Mouse (Mus musculus) heart, embryonic 12.5 days (tissue): ENCODE measurements around the gene Acbd5. TPM values are rescaled to one million over a fixed set of nuclear protein-coding genes. Genes with fewer than 3 reads are reported as not detected.
A peak's percentile ranks its signal among the peaks of the same experiment; 100 is the strongest.
"Not testable (repeated sequence)": the region's sequence is repeated elsewhere in the genome, so short reads cannot be mapped to it uniquely, and the experiment has no call there.

Experiments
- ATAC-seq: fragments of 200-750 bp; cut with Nextera tagmentation; 2 replicates; pipeline ENCODE4 v1.8.0; 2017; ENCODE audit warnings: moderate TSS enrichment, moderate library complexity; ENCODE audit not compliant: insufficient number of reproducible peaks, low FRiP score
- H3K27ac ChIP-seq: fragments of 300-500 bp; sonication (generic); 2 replicates; pipeline ENCODE4 v1.5.1; 2016; ENCODE audit warnings: mild to moderate bottlenecking, moderate library complexity; ENCODE audit not compliant: poor library complexity, severe bottlenecking
- H3K27me3 ChIP-seq: fragments of 300-500 bp; sonication (generic); replicated peaks from 2 replicates; pipeline ENCODE4 v1.6.1; 2016; ENCODE audit warnings: mild to moderate bottlenecking, moderate library complexity
- H3K36me3 ChIP-seq: fragments of 300-500 bp; sonication (generic); 2 replicates; pipeline ENCODE4 v1.6.1; 2016; ENCODE audit warnings: mild to moderate bottlenecking, moderate library complexity
- H3K4me1 ChIP-seq: fragments of 300-500 bp; sonication (generic); replicated peaks from 2 replicates; pipeline ENCODE4 v1.6.1; 2016; ENCODE audit warnings: mild to moderate bottlenecking
- H3K4me2 ChIP-seq: fragments of 300-500 bp; sonication (generic); 2 replicates; pipeline ENCODE4 v1.6.1; 2016; ENCODE audit warnings: mild to moderate bottlenecking, moderate library complexity
- H3K4me3 ChIP-seq: fragments of 300-500 bp; sonication (generic); 2 replicates; pipeline ENCODE4 v1.5.1; 2016; ENCODE audit warnings: mild to moderate bottlenecking
- H3K9ac ChIP-seq: fragments of 300-500 bp; sonication (generic); 2 replicates; pipeline ENCODE4 v1.6.1; 2016; ENCODE audit warnings: mild to moderate bottlenecking, moderate library complexity
- H3K9me3 ChIP-seq: fragments of 300-500 bp; sonication (generic); replicated peaks from 2 replicates; pipeline ENCODE4 v1.6.1; 2016; ENCODE audit warnings: mild to moderate bottlenecking, moderate library complexity
- WGBS: fragments of 180-500 bp; shearing (Covaris S2); methylation state at CpG from one replicate; pipeline ENCODE4 v1.1.7; 2016; 5-methylcytosine and 5-hydroxymethylcytosine counted together
- polyA plus RNA-seq: library from polyadenylated mRNA; unstranded; fragments of >200 nt; fragmentation: Nextera tagmentation; extraction: Ambion mirVana; gene quantifications from 2 replicates; pipeline ENCODE4 v1.2.1, GENCODE M21; 2016

The Acbd5 gene
- polyA plus RNA-seq, 1 experiment from 2014 or later, result 33.7 TPM

DNA sequence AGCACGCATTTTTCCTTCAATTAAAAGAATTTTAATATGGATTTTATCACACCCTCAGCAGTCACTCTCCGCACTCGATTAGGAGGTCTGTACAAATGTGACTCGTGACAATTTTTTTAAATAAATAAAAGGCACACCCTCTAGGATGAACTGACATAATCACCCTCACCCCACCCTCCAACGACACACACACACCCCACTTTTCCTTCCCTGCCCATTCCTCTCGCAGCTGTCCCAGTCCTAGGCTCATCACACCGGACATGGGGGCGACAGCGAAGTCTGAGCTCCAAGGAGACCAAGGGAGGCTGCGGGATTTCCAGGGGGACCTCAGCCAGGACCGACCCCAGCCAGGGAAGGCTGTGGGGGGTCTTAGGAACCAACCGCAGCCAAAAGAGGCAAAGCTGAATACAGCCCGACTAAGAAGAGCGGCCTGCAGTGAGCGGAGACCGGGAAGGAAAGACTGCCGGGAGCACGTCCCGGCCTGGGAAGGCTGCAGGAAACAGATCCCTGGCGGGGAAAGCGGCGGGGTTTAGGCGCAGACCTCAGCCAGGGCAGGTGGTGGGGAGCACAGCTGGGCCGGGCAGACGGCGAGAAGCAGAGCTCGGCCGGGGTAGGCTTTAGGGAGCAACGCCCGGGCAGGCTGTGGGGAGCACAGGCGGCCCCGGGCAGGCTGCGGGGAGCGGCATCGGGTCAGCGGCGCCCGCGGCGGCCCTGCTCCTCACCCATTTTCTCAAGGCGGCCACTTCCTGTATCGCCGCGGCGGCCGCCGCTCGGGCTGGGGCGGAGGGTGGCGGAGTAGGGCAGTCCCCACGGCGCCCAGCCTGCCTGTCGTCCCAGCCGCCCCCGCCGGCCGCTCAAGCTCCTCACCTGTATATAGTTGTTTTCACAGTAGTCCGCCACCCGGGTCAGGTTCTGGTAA is 28.6 kb upstream of the Acbd5 start:
- Histone ChIP-seq H3K4me3 (peak overlapping the region; percentile 97), H3K4me2 (peak overlapping the region; percentile 82), H3K4me1 (peaks cover 22% of the 10 kb centered on the region; the same call in 1 of the 2 replicates), H3K9ac (peak overlapping the region; percentile 97), H3K36me3 (no peaks in the 10 kb centered on the region), H3K27me3 (no peaks in the 10 kb centered on the region), H3K27ac (peak overlapping the region; percentile 98), H3K9me3 (no peaks in the 10 kb centered on the region)
- under 1% methylated on average over 51 of the region's 59 CpGs for WGBS
- peak; percentile 85 for ATAC-seq

DNA sequence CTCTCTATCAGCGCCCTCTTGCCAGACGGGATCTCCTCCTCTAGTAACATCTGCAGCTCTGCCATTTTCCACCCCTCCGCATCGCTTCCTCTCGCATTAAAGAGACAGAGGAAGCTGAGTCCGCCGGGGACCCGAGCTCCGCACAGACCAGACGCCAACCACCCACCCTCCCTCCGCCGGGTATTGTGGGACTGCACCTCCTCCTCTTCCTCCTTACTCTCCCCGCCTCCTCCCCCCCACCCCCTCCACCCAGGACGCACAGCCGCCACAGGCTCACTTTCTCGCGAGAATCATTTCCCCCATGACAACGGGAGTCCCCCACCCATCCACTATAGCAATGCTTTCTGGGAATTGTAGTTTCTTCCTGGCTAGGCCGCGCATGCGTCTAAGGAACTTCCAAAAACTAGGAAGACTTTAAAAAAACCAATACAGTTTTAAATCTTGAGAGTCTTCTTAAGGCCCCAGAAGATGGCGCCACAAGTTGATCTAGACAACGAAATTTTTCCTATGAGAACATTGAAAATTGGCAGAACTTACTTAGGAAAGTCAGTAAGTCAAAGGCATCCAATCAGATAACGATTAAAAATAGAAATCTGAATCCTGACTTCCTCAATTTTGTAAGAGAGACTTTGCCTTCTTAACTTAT is 27.8 kb upstream of the Acbd5 start, which contains the start of gene Abi1:
TSS of gene Abi1 (minus strand) at position 241 of the 646 bp plus-strand sequence.
- 3% methylated on average over 23 of the region's 24 CpGs for WGBS
- H3K4me2 ChIP-seq, result peak within 1 kb of the TSS; percentile 82
- H3K4me1 ChIP-seq, result peaks cover 19% of the 10 kb centered on the region; the same call in 1 of the 2 replicates
- no peaks in the 10 kb centered on the region for H3K27me3 ChIP-seq
- no peaks in the 10 kb centered on the region for H3K9me3 ChIP-seq
- peak; percentile 97 for ATAC-seq
- peak within 1 kb of the TSS; percentile 97 for H3K9ac ChIP-seq
- H3K36me3 ChIP-seq, result no peaks in the 10 kb centered on the region
- peak within 1 kb of the TSS; percentile 97 for H3K4me3 ChIP-seq
- H3K27ac ChIP-seq, result peak within 1 kb of the TSS; percentile 98

- H3K27ac ChIP-seq, H3K27me3 ChIP-seq, H3K4me2 ChIP-seq, H3K4me3 ChIP-seq, H3K9ac ChIP-seq, ATAC-seq, H3K9me3 ChIP-seq, H3K36me3 ChIP-seq: not testable (repeated sequence)
- peaks cover 15% of the 10 kb centered on the region; the same call in 1 of the 2 replicates for H3K4me1 ChIP-seq
- 88% methylated on average over 7 of the region's 7 CpGs for WGBS
Observed at GRCm38 (mm10) chr2:23040690-23041089, 27.3 kb upstream of the Acbd5 start.

DNA sequence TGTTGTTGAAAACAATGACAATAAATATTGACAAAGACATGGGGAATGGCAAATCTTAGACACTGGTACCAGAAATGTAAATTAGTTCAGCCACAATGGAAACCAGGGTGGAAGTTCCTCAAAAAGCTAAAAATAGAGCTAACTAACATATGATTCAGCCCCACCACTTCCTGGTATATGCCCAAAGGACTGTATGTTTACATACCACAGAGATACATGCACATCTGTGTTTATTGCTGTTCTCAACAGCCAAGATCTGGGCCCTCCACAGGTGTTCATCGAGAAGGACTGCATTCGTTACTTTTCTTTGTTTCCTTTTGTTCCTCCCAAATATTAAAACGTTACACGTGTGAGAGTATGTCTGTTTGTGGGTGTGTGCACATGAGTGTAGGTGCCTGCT is 26.5 kb upstream of the Acbd5 start:
- Histone ChIP-seq H3K36me3 (no peaks in the 10 kb centered on the region), H3K9me3 (no peaks in the 10 kb centered on the region), H3K4me2 (no peak overlapping the region), H3K4me1 (peaks cover 13% of the 10 kb centered on the region; the same call in 1 of the 2 replicates), H3K4me3 (no peak overlapping the region), H3K9ac (no peak overlapping the region), H3K27ac (no peak overlapping the region), H3K27me3 (no peaks in the 10 kb centered on the region)
- no peak for ATAC-seq
- 83% methylated on average over 4 of the region's 4 CpGs for WGBS

- no peak for ATAC-seq
- H3K27me3 ChIP-seq, result no peaks in the 10 kb centered on the region
- 81% methylated on average over 3 of the region's 3 CpGs for WGBS
Observed at GRCm38 (mm10) chr2:23042189-23042588, 25.8 kb upstream of the Acbd5 start.

DNA sequence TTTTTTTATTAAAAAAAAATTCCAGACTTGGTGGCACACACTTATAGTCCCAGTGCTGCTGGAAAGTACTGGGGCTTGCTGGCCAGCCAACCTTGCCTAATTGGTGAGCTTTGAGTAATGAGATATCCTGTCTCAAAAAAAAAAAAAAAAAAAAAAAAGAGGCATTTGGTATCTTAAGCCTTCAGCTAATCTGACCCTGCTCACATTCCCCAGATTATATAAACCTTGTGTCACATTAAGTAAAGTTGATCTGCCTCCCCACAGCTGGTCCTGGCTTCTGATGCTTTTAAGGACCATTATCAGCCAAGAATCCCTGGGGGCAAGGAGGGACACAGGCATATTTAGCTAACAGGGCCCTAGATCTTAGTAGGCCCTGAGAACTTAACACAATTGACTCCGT is 22.3 kb upstream of the Acbd5 start:
- ATAC-seq, result no peak
- H3K4me1 ChIP-seq, result no peaks in the 10 kb centered on the region
- no peak overlapping the region for H3K4me2 ChIP-seq
- no peaks in the 10 kb centered on the region for H3K9me3 ChIP-seq
- no peaks in the 10 kb centered on the region for H3K36me3 ChIP-seq
- H3K27ac ChIP-seq, result no peak overlapping the region
- WGBS, result 49% methylated on average over 1 of the region's 1 CpGs
- H3K4me3 ChIP-seq, result no peak overlapping the region
- no peaks in the 10 kb centered on the region for H3K27me3 ChIP-seq
- H3K9ac ChIP-seq, result no peak overlapping the region

More at GRCm38 (mm10) chr2:23042189-23042588, 25.8 kb upstream of the Acbd5 start:
- no peak overlapping the region for H3K27ac ChIP-seq
- no peak overlapping the region for H3K4me3 ChIP-seq
- no peaks in the 10 kb centered on the region for H3K9me3 ChIP-seq
- H3K4me2 ChIP-seq, result no peak overlapping the region
- peaks cover 8% of the 10 kb centered on the region; the same call in 1 of the 2 replicates for H3K4me1 ChIP-seq
- H3K36me3 ChIP-seq, result no peaks in the 10 kb centered on the region
- no peak overlapping the region for H3K9ac ChIP-seq

DNA sequence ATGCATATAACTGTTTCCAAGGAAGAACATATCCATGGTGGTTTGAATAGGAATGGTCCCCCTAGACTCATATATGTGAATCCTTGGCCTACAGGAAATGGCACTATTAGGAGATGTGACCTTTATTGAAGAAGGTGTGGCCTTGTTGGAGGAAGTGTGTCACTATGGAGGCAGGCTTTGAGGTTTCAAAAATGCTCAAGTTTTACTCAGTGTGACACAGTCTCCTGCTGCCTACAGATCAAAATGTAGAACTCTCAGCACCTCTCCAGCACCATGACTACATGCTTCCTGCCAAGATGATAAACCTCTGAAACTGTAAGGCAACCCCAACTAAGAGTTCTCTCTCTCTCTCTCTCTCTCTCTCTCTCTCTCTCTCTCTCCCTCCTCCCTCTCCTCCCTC is 20.0 kb upstream of the Acbd5 start:
- Histone ChIP-seq H3K9me3 (no peaks in the 10 kb centered on the region), H3K27me3 (no peaks in the 10 kb centered on the region), H3K9ac (no peak overlapping the region), H3K4me2 (no peak overlapping the region), H3K4me1 (no peaks in the 10 kb centered on the region), H3K36me3 (no peaks in the 10 kb centered on the region), H3K27ac (no peak overlapping the region), H3K4me3 (no peak overlapping the region)
- no peak for ATAC-seq

DNA sequence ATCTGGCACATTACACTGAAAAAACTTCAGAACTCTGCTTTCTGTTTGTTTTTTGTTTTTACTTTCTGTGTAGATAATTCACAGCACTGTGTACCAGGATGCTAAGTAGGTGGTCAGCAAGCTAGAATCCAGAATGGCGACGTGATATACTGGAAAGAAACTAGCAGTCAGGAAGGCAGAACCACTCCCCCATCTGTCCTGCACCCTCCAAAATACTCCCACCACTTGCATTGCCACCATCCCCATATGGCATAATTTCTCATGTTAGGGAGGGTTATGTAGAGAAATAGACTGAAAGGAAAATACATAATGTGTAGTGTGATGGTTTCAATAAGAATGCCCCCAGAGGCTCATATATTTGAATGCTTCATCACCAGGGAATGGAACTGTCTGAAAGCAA is 16.1 kb upstream of the Acbd5 start:
- 79% methylated on average over 2 of the region's 2 CpGs for WGBS
- no peak for ATAC-seq
- no peak overlapping the region for H3K4me2 ChIP-seq
- no peak overlapping the region for H3K4me3 ChIP-seq
- no peak overlapping the region for H3K27ac ChIP-seq
- H3K27me3 ChIP-seq, result no peaks in the 10 kb centered on the region
- no peaks in the 10 kb centered on the region for H3K4me1 ChIP-seq
- H3K36me3 ChIP-seq, result no peaks in the 10 kb centered on the region
- no peak overlapping the region for H3K9ac ChIP-seq
- H3K9me3 ChIP-seq, result no peaks in the 10 kb centered on the region

- H3K27me3 ChIP-seq, result no peaks in the 10 kb centered on the region
- ATAC-seq, result no peak
- no peaks in the 10 kb centered on the region for H3K9me3 ChIP-seq
- no peak overlapping the region for H3K27ac ChIP-seq
- H3K4me3 ChIP-seq, result no peak overlapping the region
- H3K9ac ChIP-seq, result no peak overlapping the region
- H3K4me1 ChIP-seq, result no peaks in the 10 kb centered on the region
- 58% methylated on average over 6 of the region's 6 CpGs for WGBS
- H3K4me2 ChIP-seq, result no peak overlapping the region
- no peaks in the 10 kb centered on the region for H3K36me3 ChIP-seq
Observed at GRCm38 (mm10) chr2:23052523-23052922, 15.4 kb upstream of the Acbd5 start.

GRCm38 (mm10) chr2:23068370-23068737 is 387 bp downstream of the Acbd5 start:
- no peaks in the 10 kb centered on the region for H3K9me3 ChIP-seq
- no peaks in the 10 kb centered on the region for H3K4me1 ChIP-seq
- no peaks in the 10 kb centered on the region for H3K27me3 ChIP-seq
- H3K4me2 ChIP-seq, result peak overlapping the region; percentile 77
- H3K27ac ChIP-seq, result peak overlapping the region; percentile 94
- H3K36me3 ChIP-seq, result peaks cover 7% of the 10 kb centered on the region
- H3K9ac ChIP-seq, result peak overlapping the region; percentile 84
- WGBS, result 0% methylated on average over 21 of the region's 21 CpGs
- ATAC-seq, result peak; percentile 79
- H3K4me3 ChIP-seq, result peak overlapping the region; percentile 64
